Mouse (Mus musculus) megakaryocyte, embryonic 14.5 days (primary cell): ENCODE data around the gene Dtx4.

Experiments
- FLI1 ChIP-seq: IDR thresholded peaks from 2 replicates; pipeline ENCODE4 v1.6.1; 2012; ENCODE audit warnings: low read length, inconsistent platforms, mixed read lengths
- GATA1 ChIP-seq: IDR thresholded peaks from 3 replicates; pipeline ENCODE4 v1.6.1; 2012; ENCODE audit warnings: mixed read lengths, low read length, inconsistent platforms, borderline replicate concordance

- TF ChIP-seq GATA1 (no peak), FLI1 (no peak)
These were observed 61.7 kb downstream of the Dtx4 start for GRCm38 (mm10) chr19:12439581-12439980.
